Mouse (Mus musculus) liver, embryonic 11.5 days (tissue): ENCODE results near the gene Gm4131. TPM values are rescaled to one million over a fixed set of nuclear protein-coding genes. Genes with fewer than 3 reads are reported as not detected.

Source experiments
- ATAC-seq: fragments of 200-750 bp; cut with Nextera tagmentation; replicated peaks from 2 replicates; pipeline ENCODE4 v1.8.0; 2017; ENCODE audit warnings: moderate number of reproducible peaks, mild to moderate bottlenecking, moderate TSS enrichment, moderate library complexity; ENCODE audit not compliant: low FRiP score
- DNase-seq: peaks from one replicate; pipeline ENCODE4 v3.0.0-alpha.2; 2017; ENCODE audit warnings: low spot score
- H3K27ac ChIP-seq: fragments of 300-500 bp; sonication (generic); 2 replicates; pipeline ENCODE4 v1.5.1; 2014; ENCODE audit warnings: mild to moderate bottlenecking, low read depth, low read length, control low read depth
- H3K27me3 ChIP-seq: fragments of 300-500 bp; sonication (generic); replicated peaks from 2 replicates; pipeline ENCODE4 v1.6.1; 2014; ENCODE audit warnings: low read length, mixed read lengths; ENCODE audit not compliant: control insufficient read depth, insufficient read depth
- H3K36me3 ChIP-seq: fragments of 300-500 bp; sonication (generic); 2 replicates; pipeline ENCODE4 v1.6.1; 2014; ENCODE audit warnings: mild to moderate bottlenecking, low read length, moderate library complexity, mixed read lengths; ENCODE audit not compliant: control insufficient read depth, insufficient read depth
- H3K4me1 ChIP-seq: fragments of 300-500 bp; sonication (generic); replicated peaks from 2 replicates; pipeline ENCODE4 v1.6.1; 2014; ENCODE audit warnings: low read length, mixed read lengths; ENCODE audit not compliant: control insufficient read depth, insufficient read depth
- H3K4me2 ChIP-seq: fragments of 300-500 bp; sonication (generic); 2 replicates; pipeline ENCODE4 v1.6.1; 2014; ENCODE audit warnings: mild to moderate bottlenecking, control low read depth, moderate library complexity
- H3K4me3 ChIP-seq: fragments of 300-500 bp; sonication (generic); 2 replicates; pipeline ENCODE4 v1.5.1; 2014; ENCODE audit warnings: low read depth, low read length, control low read depth
- H3K9ac ChIP-seq: fragments of 300-500 bp; sonication (generic); 2 replicates; pipeline ENCODE4 v1.6.1; 2014; ENCODE audit warnings: low read depth, low read length, control low read depth
- H3K9me3 ChIP-seq: fragments of 300-500 bp; sonication (generic); 2 replicates; pipeline ENCODE4 v1.6.1; 2016; ENCODE audit warnings: low read length, inconsistent platforms, mixed read lengths; ENCODE audit not compliant: control insufficient read depth
- WGBS: fragments of 180-500 bp; shearing (Covaris S2); extraction: QIAGEN DNeasy Blood & Tissue Kit; methylation state at CpG from one replicate; pipeline ENCODE4 v1.1.7; 2014; 5-methylcytosine and 5-hydroxymethylcytosine counted together
- polyA plus RNA-seq: library from polyadenylated mRNA; unstranded; fragments of >200 nt; fragmentation: Nextera tagmentation; extraction: Ambion mirVana; gene quantifications from 2 replicates; pipeline ENCODE4 v1.2.1, GENCODE M21; 2014

The Gm4131 gene
- polyA plus RNA-seq, 1 experiment from 2014 or later = not detected

DNA sequence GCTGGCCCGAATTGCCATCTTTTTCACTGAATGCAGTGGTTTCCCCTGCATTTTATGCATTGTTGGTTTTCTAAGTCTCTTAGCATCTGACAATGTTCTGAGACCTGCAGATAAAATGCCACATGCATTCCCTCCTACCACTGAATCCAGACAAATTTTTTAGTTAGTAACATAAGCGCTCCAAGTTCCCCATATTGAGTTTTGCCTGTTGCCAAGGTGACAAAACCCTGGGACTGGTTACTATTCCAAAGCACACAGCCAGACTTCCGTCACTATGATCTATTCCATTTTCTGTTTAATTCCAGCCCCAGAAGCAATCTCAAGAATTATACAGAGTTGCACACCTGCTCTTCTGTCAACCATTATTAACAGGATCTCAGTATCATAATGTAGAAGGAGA lies 26.9 kb downstream of the Gm4131 start:
- H3K4me1 ChIP-seq = no peaks in the 10 kb centered on the region
- ATAC-seq (no peak), DNase-seq (no peak)
- no peak overlapping the region for H3K27ac ChIP-seq
- no peaks in the 10 kb centered on the region for H3K36me3 ChIP-seq
- no peaks in the 10 kb centered on the region for H3K27me3 ChIP-seq
- no peaks in the 10 kb centered on the region for H3K9me3 ChIP-seq
- no peak overlapping the region for H3K9ac ChIP-seq
- H3K4me2 ChIP-seq = no peak overlapping the region
- WGBS = 76% methylated on average over 3 of the region's 3 CpGs
- H3K4me3 ChIP-seq = no peak overlapping the region

- DNase-seq = no peak
- Histone ChIP-seq H3K9ac (no peak overlapping the region), H3K4me3 (no peak overlapping the region), H3K27ac (no peak overlapping the region), H3K9me3 (no peaks in the 10 kb centered on the region), H3K4me2 (no peak overlapping the region), H3K36me3 (no peaks in the 10 kb centered on the region), H3K27me3 (no peaks in the 10 kb centered on the region), H3K4me1 (no peaks in the 10 kb centered on the region)
- ATAC-seq = no peak
- 75% methylated on average over 5 of the region's 5 CpGs for WGBS
Measured at GRCm38 (mm10) chr14:62536988-62537387, 29.7 kb downstream of the Gm4131 start.

DNA sequence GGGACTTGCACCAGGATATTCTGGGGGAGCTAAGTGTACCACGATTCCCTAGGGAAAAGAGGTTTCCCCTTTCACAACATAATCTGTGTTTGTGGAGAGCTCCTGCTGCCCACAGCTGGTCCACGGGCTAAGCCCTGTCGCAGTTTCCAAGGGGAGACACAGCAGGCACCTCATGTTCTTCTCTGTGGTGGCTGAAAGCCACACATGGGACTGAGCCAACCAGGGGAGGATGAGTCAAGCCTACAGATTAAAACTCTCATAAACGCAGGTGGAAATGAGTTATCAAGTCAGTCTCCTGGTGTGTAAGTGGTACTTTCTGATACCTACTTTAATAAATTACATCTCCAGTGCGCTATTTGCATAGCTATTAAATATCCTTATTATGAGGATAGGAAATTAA lies 30.6 kb downstream of the Gm4131 start:
- H3K27me3 ChIP-seq = no peaks in the 10 kb centered on the region
- no peak overlapping the region for H3K9ac ChIP-seq
- WGBS = 67% methylated on average over 5 of the region's 5 CpGs
- no peaks in the 10 kb centered on the region for H3K4me1 ChIP-seq
- H3K27ac ChIP-seq = no peak overlapping the region
- DNase-seq (no peak), ATAC-seq (no peak)
- no peaks in the 10 kb centered on the region for H3K9me3 ChIP-seq
- no peak overlapping the region for H3K4me2 ChIP-seq
- H3K4me3 ChIP-seq = no peak overlapping the region
- no peaks in the 10 kb centered on the region for H3K36me3 ChIP-seq

DNA sequence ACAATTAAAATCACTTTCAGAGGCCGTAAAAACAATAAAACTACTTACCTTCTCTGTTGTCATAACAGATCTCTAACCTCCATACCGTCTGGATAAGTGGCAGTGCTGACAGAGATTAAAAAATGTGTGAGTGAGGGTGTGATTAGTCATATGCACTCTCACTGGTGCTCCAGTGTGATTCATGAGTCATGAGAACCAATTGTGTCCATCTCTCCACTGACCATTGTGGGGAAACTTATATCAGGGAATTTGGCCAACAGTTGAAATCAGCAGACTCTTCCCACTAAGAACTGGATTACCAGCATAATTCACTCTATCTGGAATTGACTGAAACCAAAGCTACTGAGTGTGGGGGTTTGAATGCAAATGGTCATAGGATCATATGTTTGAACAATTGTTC lies 35.8 kb downstream of the Gm4131 start:
- ATAC-seq (no peak), DNase-seq (no peak)
- Histone ChIP-seq H3K4me1 (no peaks in the 10 kb centered on the region), H3K36me3 (no peaks in the 10 kb centered on the region), H3K9ac (no peak overlapping the region), H3K4me2 (no peak overlapping the region), H3K27ac (no peak overlapping the region), H3K27me3 (no peaks in the 10 kb centered on the region), H3K9me3 (no peaks in the 10 kb centered on the region), H3K4me3 (no peak overlapping the region)
- 65% methylated on average over 2 of the region's 2 CpGs for WGBS

GRCm38 (mm10) chr14:62512845-62513244 lies 53.9 kb downstream of the Gm4131 start:
- Histone ChIP-seq H3K9ac (no peak overlapping the region), H3K36me3 (no peaks in the 10 kb centered on the region), H3K4me2 (no peak overlapping the region), H3K27me3 (no peaks in the 10 kb centered on the region), H3K4me1 (no peaks in the 10 kb centered on the region), H3K9me3 (no peaks in the 10 kb centered on the region), H3K4me3 (no peak overlapping the region), H3K27ac (no peak overlapping the region)
- DNase-seq (no peak), ATAC-seq (no peak)
- 70% methylated on average over 1 of the region's 1 CpGs for WGBS

DNA sequence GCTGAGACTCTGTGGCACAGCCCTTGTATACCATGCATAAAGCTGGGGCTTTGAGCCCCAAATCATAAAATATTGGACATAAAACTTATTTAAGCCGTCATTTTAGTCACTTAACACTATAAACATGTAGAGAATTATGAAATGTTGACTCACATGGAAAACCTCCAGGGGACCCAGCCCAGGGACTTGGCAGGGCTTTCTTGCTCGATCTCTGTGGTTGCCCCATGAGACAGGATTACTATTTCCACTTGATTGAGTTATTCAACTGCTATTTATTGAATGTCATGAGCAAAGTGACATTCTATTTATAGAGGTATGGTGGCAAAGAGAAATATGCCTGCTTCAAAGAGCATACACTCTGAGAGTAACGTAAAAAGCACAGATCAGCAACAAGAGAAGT lies 57.4 kb downstream of the Gm4131 start:
- H3K27me3 ChIP-seq = no peaks in the 10 kb centered on the region

GRCm38 (mm10) chr14:62506261-62506660 lies 60.5 kb downstream of the Gm4131 start:
- H3K4me1 ChIP-seq = no peaks in the 10 kb centered on the region
- H3K27me3 ChIP-seq = no peaks in the 10 kb centered on the region
- ATAC-seq (no peak), DNase-seq (no peak)
- no peaks in the 10 kb centered on the region for H3K9me3 ChIP-seq
- no peak overlapping the region for H3K9ac ChIP-seq
- H3K4me2 ChIP-seq = no peak overlapping the region
- no peaks in the 10 kb centered on the region for H3K36me3 ChIP-seq
- no peak overlapping the region for H3K4me3 ChIP-seq
- 86% methylated on average over 3 of the region's 3 CpGs for WGBS
- no peak overlapping the region for H3K27ac ChIP-seq

More for the DNA sequence above, 57.4 kb downstream of the Gm4131 start:
- WGBS = 71% methylated on average over 3 of the region's 3 CpGs
- DNase-seq (no peak), ATAC-seq (no peak)
- no peaks in the 10 kb centered on the region for H3K4me1 ChIP-seq
- no peak overlapping the region for H3K4me3 ChIP-seq
- H3K9ac ChIP-seq = no peak overlapping the region
- no peak overlapping the region for H3K27ac ChIP-seq
- no peaks in the 10 kb centered on the region for H3K9me3 ChIP-seq
- no peak overlapping the region for H3K4me2 ChIP-seq
- H3K36me3 ChIP-seq = no peaks in the 10 kb centered on the region

DNA sequence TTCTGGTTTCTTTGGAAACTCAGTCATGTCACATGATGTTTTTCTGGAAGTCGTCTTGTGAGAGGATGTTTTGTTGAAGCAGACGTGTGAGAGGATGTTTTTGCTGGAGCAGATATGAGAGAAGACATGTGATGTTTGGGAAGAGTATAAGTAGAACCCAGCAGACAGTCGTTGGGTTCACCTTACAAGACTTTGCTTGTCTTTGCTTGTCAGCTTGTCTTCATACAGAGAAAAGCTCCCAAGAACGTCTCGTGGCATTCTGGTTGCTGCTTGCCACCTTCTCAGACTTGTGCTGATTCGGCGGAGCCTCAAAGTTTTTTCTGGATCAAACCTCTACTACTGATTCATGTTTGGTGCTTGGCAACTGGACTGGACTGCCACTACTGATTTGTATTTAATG lies 69.3 kb downstream of the Gm4131 start:
- H3K4me1 ChIP-seq = no peaks in the 10 kb centered on the region
- DNase-seq = no peak
- no peak overlapping the region for H3K27ac ChIP-seq
- ATAC-seq = no peak
- no peak overlapping the region for H3K9ac ChIP-seq
- H3K4me2 ChIP-seq = no peak overlapping the region
- H3K4me3 ChIP-seq = no peak overlapping the region
- no peaks in the 10 kb centered on the region for H3K36me3 ChIP-seq
- 70% methylated on average over 7 of the region's 7 CpGs for WGBS
- H3K27me3 ChIP-seq = no peaks in the 10 kb centered on the region
- H3K9me3 ChIP-seq = no peaks in the 10 kb centered on the region

- Histone ChIP-seq H3K4me1 (no peaks in the 10 kb centered on the region), H3K4me2 (no peak overlapping the region), H3K9ac (no peak overlapping the region), H3K9me3 (no peaks in the 10 kb centered on the region), H3K27me3 (no peaks in the 10 kb centered on the region), H3K27ac (no peak overlapping the region), H3K36me3 (no peaks in the 10 kb centered on the region), H3K4me3 (no peak overlapping the region)
- DNase-seq = no peak
- no peak for ATAC-seq
- WGBS = 50% methylated on average over 1 of the region's 1 CpGs
Measured at GRCm38 (mm10) chr14:62496501-62496900, 70.2 kb downstream of the Gm4131 start.
